Mouse (Mus musculus) frontal cortex, adult 2 months (tissue): ENCODE results near the gene Aim2. TPM values are rescaled to one million over a fixed set of nuclear protein-coding genes. Genes with fewer than 3 reads are reported as not detected.
A peak's percentile ranks its signal among the peaks of the same experiment; 100 is the strongest.

Source experiments
- DNase-seq, 2 experiments: peaks; one replicate each; pipeline ENCODE4 v3.0.0; 2022; ENCODE audit warnings: low spot score in 1 of 2; ENCODE audit errors: extremely low spot score in 1 of 2
- polyA plus RNA-seq: library from polyadenylated mRNA; depleted of rRNA; stranded (reverse); fragments of >200 nt; gene quantifications from 2 replicates; pipeline ENCODE4 v1.2.3, GENCODE M21; 2012

Aim2 gene
- polyA plus RNA-seq, 1 experiment, result 3.4 TPM

- DNase-seq, result peak in 1 of 2 experiments; percentile 48
These were observed 30.8 kb downstream of the Aim2 start for GRCm38 (mm10) chr1:173381436-173381835.

GRCm38 (mm10) chr1:173389431-173389830 is 38.8 kb downstream of the Aim2 start:
- DNase-seq, result no peak

- DNase-seq, result peak; percentile 95 to 99
These were observed 39.3 kb downstream of the Aim2 start for GRCm38 (mm10) chr1:173389901-173390401.

- DNase-seq, result no peak
These were observed 41.1 kb downstream of the Aim2 start for GRCm38 (mm10) chr1:173391754-173392153.

GRCm38 (mm10) chr1:173398323-173398970 is 47.8 kb downstream of the Aim2 start:
- DNase-seq, result peak; percentile 40 to 91

- no peak for DNase-seq
These were observed 54.1 kb downstream of the Aim2 start for GRCm38 (mm10) chr1:173404696-173405309.

- DNase-seq, result no peak
These were observed 58.4 kb downstream of the Aim2 start for GRCm38 (mm10) chr1:173409066-173409465.

- no peak for DNase-seq
These were observed 61.2 kb downstream of the Aim2 start for GRCm38 (mm10) chr1:173411863-173412262.

- no peak for DNase-seq
These were observed 64.0 kb downstream of the Aim2 start for GRCm38 (mm10) chr1:173414631-173415030.

GRCm38 (mm10) chr1:173418516-173418915 is 67.8 kb downstream of the Aim2 start:
- DNase-seq, result no peak

- no peak for DNase-seq
These were observed 68.4 kb downstream of the Aim2 start for GRCm38 (mm10) chr1:173418936-173419621.

- no peak for DNase-seq
These were observed 69.7 kb downstream of the Aim2 start for GRCm38 (mm10) chr1:173420374-173420773.

GRCm38 (mm10) chr1:173426345-173426744 is 75.7 kb downstream of the Aim2 start:
- DNase-seq, result no peak

- DNase-seq, result no peak
These were observed 76.7 kb downstream of the Aim2 start for GRCm38 (mm10) chr1:173427385-173427784.

GRCm38 (mm10) chr1:173429995-173430699 is 79.5 kb downstream of the Aim2 start:
- DNase-seq, result no peak

GRCm38 (mm10) chr1:173432411-173432810 is 81.7 kb downstream of the Aim2 start:
- DNase-seq, result no peak

- DNase-seq, result no peak
These were observed 86.7 kb downstream of the Aim2 start for GRCm38 (mm10) chr1:173437161-173437953.

- DNase-seq, result no peak
These were observed 90.0 kb downstream of the Aim2 start for GRCm38 (mm10) chr1:173440681-173441080.

- no peak for DNase-seq
These were observed 90.5 kb downstream of the Aim2 start for GRCm38 (mm10) chr1:173441210-173441609.

- no peak for DNase-seq
These were observed 92.4 kb downstream of the Aim2 start for GRCm38 (mm10) chr1:173443061-173443460.
